Mouse (Mus musculus): Measurements from ENCODE around the gene Sfmbt1. TPM values are rescaled to one million over a fixed set of nuclear protein-coding genes. Genes with fewer than 3 reads are reported as not detected.

Gene Sfmbt1
- polyA plus RNA-seq, 1 experiment, result 8.8 TPM

- DNase-seq (ENCODE audit: extremely low spot score in 1 of 2, low spot score in 1 of 2), result no peak
Observed at GRCm38 (mm10) chr14:30824456-30824995, 109.9 kb downstream of the Sfmbt1 start.

GRCm38 (mm10) chr14:30825021-30825475 lies 110.4 kb downstream of the Sfmbt1 start:
- no peak for DNase-seq (ENCODE audit: extremely low spot score in 1 of 2, low spot score in 1 of 2)

GRCm38 (mm10) chr14:30825476-30826131 lies 111.0 kb downstream of the Sfmbt1 start, which contains the start of gene Tmem110:
TSS of gene Tmem110 (plus strand) at chr14:30825590.
- peak; percentile 53 to 90 for DNase-seq (ENCODE audit: extremely low spot score in 1 of 2, low spot score in 1 of 2)

DNA sequence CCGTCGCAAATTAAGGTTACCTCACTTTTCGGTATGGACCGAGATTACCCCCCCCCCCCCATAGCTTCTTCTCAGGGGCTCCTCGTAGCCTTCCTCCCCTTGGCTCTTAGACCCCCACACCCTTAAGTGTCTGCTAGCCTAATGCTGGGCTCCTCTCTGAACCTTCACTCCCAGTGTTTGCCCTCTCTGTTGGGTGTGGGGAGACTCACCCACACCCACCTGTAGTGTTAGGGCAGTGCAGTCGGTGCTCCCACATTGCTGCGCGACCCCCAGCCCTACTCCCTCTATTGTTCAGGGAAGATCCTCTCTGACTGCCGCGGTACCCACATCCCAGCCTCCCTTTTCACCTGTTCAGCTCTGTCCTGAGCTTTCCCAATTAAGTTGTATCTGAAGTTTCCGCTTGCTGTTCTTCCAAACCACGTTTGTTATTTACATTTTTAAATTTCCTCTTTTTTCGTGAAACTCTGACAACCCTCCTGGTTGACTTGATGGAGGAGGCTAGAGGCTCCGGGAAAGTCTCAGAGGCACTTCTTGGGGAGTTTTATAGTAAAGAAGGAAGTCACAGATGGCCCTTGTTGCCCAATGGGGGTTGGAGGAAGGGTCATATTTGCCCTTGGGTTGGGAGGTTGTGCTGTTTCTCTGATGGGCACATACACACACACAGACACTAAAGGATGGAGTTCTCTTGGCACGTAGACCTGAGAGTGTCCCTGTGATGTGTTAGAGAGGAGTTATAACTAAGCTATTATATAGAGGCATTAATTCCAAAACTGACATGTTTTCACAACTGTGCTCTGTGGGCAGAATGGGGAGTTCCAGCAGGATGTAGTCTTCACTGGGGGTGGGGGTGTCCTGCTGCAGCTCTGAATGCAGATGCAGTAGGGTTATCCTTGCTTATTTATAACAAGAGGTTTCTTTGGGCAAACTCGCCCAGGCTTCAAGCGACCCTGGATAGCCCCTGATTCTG lies 111.8 kb downstream of the Sfmbt1 start:
- DNase-seq (ENCODE audit: extremely low spot score in 1 of 2, low spot score in 1 of 2), result no peak

- no peak for DNase-seq (ENCODE audit: extremely low spot score in 1 of 2, low spot score in 1 of 2)
Observed at GRCm38 (mm10) chr14:30827480-30827879, 112.8 kb downstream of the Sfmbt1 start.

- no peak for DNase-seq (ENCODE audit: extremely low spot score in 1 of 2, low spot score in 1 of 2)
Observed at GRCm38 (mm10) chr14:30828077-30828476, 113.4 kb downstream of the Sfmbt1 start.

- no peak for DNase-seq (ENCODE audit: extremely low spot score in 1 of 2, low spot score in 1 of 2)
Observed at GRCm38 (mm10) chr14:30828635-30829460, 114.2 kb downstream of the Sfmbt1 start.

GRCm38 (mm10) chr14:30837416-30837996 lies 122.9 kb downstream of the Sfmbt1 start:
- no peak for DNase-seq (ENCODE audit: extremely low spot score in 1 of 2, low spot score in 1 of 2)

DNA sequence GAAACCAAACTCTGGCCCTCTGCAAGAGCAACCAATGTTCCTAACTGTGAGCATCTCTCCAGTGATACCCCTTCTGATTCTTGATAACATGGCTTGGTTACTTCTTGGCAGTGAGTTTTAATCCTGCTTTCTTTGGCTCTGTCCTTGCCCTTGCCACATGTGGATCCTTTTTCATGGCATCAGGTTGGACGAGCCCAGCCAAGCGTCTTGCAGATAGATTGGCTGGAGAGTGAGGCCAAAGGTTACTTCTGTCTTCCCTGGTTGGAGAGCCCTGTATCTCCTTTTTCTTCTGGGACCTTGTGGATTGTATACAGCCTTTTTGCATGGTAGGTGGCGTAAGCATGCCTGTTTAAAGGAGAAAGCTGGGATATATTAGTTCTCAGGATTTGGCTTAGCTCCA lies 129.1 kb downstream of the Sfmbt1 start:
- no peak for DNase-seq (ENCODE audit: extremely low spot score in 1 of 2, low spot score in 1 of 2)

DNA sequence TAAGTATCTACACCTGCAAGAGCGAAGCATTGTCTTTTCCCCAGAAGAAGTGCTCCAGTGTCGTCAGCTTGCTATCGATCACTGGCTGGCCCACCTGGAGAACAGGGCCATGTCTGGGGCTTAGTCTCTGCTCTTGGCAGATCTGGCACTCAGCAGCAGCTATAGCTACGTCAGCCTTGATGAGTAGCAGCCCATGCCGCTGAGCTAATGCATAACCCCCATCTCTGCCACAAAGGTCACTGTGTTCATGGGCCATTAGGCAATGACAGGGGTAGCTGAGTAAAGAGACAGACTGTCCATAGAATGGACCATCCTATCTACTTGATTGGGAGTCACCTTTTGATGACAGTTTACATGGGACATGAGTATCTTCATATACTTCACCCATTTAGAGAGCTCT lies 135.9 kb downstream of the Sfmbt1 start:
- no peak for DNase-seq (ENCODE audit: extremely low spot score in 1 of 2, low spot score in 1 of 2)

DNA sequence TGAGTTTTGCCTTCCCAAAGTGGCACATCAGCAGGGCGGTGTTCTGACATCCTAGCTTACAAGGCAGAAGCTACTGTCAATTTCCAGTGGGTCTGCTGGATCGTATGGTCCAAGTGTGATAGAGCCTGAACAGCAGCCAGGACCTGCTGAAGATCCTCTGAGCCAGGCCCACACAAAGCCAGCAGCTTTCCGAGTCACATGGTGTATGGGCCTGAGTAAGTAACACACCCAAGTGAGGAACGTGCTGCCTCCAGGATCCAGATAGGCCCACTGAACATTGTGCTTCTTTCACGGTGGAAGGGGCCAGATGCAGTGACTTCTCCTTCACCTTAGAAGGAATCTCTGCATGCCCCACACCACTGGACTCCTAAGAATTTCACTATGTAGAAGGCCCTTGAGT lies 137.7 kb downstream of the Sfmbt1 start:
- DNase-seq (ENCODE audit: extremely low spot score in 1 of 2, low spot score in 1 of 2), result no peak

- no peak for DNase-seq (ENCODE audit: extremely low spot score in 1 of 2, low spot score in 1 of 2)
Observed at GRCm38 (mm10) chr14:30855316-30855715, 140.7 kb downstream of the Sfmbt1 start.

GRCm38 (mm10) chr14:30856885-30857507 lies 142.3 kb downstream of the Sfmbt1 start:
- peak in 1 of 2 experiments; percentile 37 for DNase-seq (ENCODE audit: extremely low spot score in 1 of 2, low spot score in 1 of 2)

DNA sequence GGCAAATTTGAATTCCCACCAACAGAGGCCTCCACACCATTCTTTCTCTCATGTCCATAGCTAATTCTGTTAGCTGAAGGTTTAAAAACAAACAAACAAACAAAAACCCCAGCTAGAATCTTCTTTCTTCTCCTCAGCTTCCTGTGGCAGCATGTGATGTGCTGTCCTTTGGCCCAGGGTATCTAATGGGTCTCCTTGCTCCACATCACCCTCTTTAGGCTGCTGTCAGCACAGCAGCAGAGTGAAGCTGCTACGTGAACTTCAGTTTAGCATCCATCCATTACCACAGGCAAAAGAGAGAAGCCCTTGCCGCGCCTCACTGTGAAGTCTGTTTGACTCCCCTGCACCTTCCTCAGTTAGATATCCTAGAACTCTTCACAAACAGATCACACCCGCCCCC lies 143.3 kb downstream of the Sfmbt1 start:
- no peak for DNase-seq (ENCODE audit: extremely low spot score in 1 of 2, low spot score in 1 of 2)

DNA sequence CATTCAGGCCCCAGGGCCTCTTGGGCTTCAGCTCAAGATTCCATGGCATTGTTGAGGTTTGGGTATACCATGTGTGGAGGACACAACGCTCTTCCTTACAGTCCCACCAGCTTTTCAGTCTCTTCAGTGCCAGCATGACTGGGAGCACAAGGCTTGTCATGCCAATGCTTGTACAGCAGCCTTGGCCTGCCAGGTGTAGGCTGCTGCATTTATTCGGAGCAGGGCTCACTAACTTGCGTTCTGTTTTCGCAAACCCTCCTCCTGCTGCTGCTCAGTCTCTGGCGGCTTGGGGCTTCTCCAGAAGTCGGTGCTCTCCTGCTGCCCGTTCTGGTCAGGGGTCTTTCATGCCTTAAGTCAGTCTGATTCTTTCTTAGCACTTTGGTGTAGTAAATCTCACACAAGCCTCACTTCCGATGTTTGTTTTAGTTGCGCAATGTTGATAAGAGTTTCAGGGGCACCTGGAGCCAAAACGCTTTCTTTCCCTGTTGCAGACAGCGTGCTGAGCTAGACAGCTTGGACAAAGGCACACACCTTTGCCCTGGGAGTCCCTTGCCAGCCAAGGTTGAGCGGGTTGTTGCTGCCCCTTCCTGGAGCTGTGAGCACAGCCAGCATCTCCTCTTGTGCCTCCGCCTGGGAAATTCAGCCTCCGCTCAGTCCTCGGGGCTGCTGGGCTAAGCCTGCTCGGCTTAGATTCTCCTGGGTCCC lies 146.9 kb downstream of the Sfmbt1 start:
- no peak for DNase-seq (ENCODE audit: extremely low spot score in 1 of 2, low spot score in 1 of 2)

DNA sequence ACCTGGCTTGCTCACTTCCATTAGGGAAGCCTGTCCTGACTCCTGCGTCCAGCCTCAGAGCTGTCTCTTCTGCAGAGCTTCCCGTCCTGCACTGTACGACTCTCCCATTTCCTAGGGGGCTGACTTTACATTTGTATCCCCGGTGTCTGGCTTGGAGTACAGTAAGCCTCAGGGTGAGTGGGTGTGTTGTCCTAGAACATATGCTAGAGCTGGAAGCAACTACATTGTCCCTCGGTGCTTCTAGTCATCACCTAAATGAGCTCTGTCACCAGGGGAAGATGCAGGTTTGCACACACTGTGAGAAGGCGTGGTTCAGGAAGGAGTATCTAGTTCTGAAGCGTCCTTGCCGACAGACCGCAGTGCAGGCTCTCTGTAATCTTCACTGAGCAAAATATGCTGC lies 147.7 kb downstream of the Sfmbt1 start:
- DNase-seq (ENCODE audit: extremely low spot score in 1 of 2, low spot score in 1 of 2), result no peak

DNA sequence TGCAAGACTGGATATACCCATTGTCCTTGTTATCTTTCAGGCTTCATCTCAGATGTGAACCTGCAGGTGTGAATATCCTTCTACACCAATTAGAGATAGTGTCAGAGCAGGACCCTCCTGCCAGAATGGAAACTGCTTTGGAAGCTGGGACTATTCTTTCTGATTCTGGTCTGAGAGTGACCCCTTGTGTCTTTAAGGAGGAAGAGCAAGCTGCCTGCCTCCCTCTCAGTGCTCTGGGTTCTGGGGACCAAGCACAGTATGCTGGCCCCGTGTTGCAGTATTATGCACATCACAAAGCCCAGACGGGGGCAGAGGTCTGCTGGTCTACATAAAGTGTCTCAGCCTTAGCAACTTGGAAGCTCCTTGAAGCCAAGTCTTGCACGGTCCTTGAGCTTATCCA lies 150.7 kb downstream of the Sfmbt1 start:
- no peak for DNase-seq (ENCODE audit: extremely low spot score in 1 of 2, low spot score in 1 of 2)

DNA sequence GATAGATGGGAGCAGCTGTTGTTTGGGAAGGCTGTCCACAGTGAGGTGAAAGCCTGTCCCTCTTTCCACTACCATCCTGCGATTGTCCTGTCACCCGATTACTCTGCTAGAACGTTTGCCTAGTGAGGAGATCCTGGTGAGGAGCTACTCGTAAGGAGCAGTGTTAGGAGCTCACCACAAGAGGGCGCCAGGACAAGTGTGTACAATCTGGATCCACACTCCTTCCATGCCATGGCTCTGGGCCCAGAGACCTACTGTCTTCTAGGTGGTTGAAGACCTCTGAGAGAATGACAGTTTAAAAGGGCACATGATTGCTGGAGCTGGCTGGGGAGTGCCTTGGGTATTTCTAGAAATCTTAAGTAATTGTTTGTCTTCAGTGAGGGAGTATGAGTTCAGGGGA lies 152.4 kb downstream of the Sfmbt1 start:
- peak in 1 of 2 experiments; percentile 85 for DNase-seq (ENCODE audit: extremely low spot score in 1 of 2, low spot score in 1 of 2)

DNA sequence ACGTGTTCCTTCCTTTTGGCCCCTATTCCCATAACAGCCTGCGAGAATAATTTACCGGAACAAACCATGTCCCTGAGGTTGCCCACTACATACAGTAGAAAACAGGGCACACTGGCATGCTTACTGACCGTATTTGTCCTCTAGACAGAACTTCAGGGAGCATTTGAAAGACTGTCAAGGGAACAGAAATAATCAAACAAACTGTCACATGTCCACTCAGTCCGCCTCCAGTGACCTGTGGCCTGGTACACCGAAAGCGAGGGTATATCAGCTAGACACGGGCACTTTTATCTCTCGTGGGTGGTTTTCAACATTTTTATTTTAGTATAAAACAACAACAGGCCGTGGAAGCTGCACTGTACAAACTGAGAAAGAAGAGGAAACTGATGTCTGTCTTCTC lies 154.2 kb downstream of the Sfmbt1 start:
- no peak for DNase-seq (ENCODE audit: extremely low spot score in 1 of 2, low spot score in 1 of 2)
